Mouse (Mus musculus) lung, postnatal 10 days (tissue): ENCODE results near the gene Aire.
A peak's percentile ranks its signal among the peaks of the same experiment; 100 is the strongest.

ENCODE experiments used
- DNase-seq: peaks from one replicate; pipeline ENCODE4 v3.0.0; 2021

Aire gene

GRCm38 (mm10) chr10:78043406-78043836 lies at the start of gene Aire:
Aire (minus strand) TSS chr10:78043610.
- peak; percentile 63 for DNase-seq

- DNase-seq, result no peak
Observed at GRCm38 (mm10) chr10:78092725-78093029, 49.3 kb upstream of the Aire start.

- DNase-seq, result peak; percentile 48
Observed at GRCm38 (mm10) chr10:78091865-78092724, 48.7 kb upstream of the Aire start.

- DNase-seq, result no peak
Observed at GRCm38 (mm10) chr10:78090706-78091491, 47.5 kb upstream of the Aire start.

GRCm38 (mm10) chr10:78090246-78090645 lies 46.8 kb upstream of the Aire start:
- no peak for DNase-seq

GRCm38 (mm10) chr10:78087101-78087511 lies 43.7 kb upstream of the Aire start:
- no peak for DNase-seq

- no peak for DNase-seq
Observed at GRCm38 (mm10) chr10:78086444-78087061, 43.1 kb upstream of the Aire start.

- DNase-seq, result no peak
Observed at GRCm38 (mm10) chr10:78085711-78086110, 42.3 kb upstream of the Aire start.

- no peak for DNase-seq
Observed at GRCm38 (mm10) chr10:78084073-78084472, 40.7 kb upstream of the Aire start.

- peak; percentile 64 for DNase-seq
Observed at GRCm38 (mm10) chr10:78079955-78080591, 36.7 kb upstream of the Aire start.

GRCm38 (mm10) chr10:78078276-78078675 lies 34.9 kb upstream of the Aire start:
- no peak for DNase-seq

- no peak for DNase-seq
Observed at GRCm38 (mm10) chr10:78077862-78078261, 34.5 kb upstream of the Aire start.

GRCm38 (mm10) chr10:78074977-78075376 lies 31.6 kb upstream of the Aire start:
- no peak for DNase-seq

- DNase-seq, result no peak
Observed at GRCm38 (mm10) chr10:78074151-78074550, 30.7 kb upstream of the Aire start.

GRCm38 (mm10) chr10:78069101-78070011 lies 25.9 kb upstream of the Aire start, which contains the start of gene Icosl:
Icosl (plus strand) TSS chr10:78069302.
- peak; percentile 81 for DNase-seq

GRCm38 (mm10) chr10:78068541-78068940 lies 25.1 kb upstream of the Aire start:
- peak; percentile 30 for DNase-seq

GRCm38 (mm10) chr10:78067226-78067625 lies 23.8 kb upstream of the Aire start:
- DNase-seq, result peak; percentile 44

GRCm38 (mm10) chr10:78063122-78063521 lies 19.7 kb upstream of the Aire start:
- DNase-seq, result no peak

GRCm38 (mm10) chr10:78057056-78057455 lies 13.6 kb upstream of the Aire start:
- no peak for DNase-seq

GRCm38 (mm10) chr10:78054633-78055565 lies 11.5 kb upstream of the Aire start:
- peak; percentile 71 for DNase-seq
